Mouse (Mus musculus): ENCODE results near the gene Tnpo1. TPM values are rescaled to one million over a fixed set of nuclear protein-coding genes. Genes with fewer than 3 reads are reported as not detected.
"Not testable (repeated sequence)": the region's sequence is repeated elsewhere in the genome, so short reads cannot be mapped to it uniquely, and the experiment has no call there.

Tnpo1 gene
- polyA plus RNA-seq, 1 experiment from 2014 or later = 79.7 TPM

DNA sequence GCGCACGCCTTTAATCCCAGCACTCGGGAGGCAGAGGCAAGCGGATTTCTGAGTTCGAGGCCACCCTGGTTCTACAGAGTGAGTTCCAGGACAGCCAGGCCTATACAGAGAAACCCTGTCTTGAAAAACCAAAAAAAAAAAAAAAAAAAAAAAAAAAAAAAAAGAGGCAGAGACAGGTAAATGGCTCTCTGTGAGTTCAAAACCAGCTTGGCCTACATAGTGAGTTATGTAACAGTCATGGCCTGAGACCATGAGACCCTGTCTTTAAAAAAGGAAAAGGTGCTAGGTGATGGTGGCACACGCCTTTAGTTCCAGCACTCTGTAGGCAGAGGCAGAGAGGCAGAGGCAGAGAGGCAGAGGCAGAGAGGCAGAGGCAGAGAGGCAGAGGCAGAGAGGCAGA, 97.2 kb downstream of the Tnpo1 start:
- not testable (repeated sequence) for H3K4me3 ChIP-seq; H3K9me3 ChIP-seq; H3K36me3 ChIP-seq (replicated peaks); H3K4me1 ChIP-seq; H3K27me3 ChIP-seq (replicated peaks; ENCODE audit: low read depth, poor library complexity, severe bottlenecking); H3K27ac ChIP-seq (replicated peaks); DNase-seq (ENCODE audit: low spot score)
- WGBS = 93% methylated on average over 6 of the region's 6 CpGs

DNA sequence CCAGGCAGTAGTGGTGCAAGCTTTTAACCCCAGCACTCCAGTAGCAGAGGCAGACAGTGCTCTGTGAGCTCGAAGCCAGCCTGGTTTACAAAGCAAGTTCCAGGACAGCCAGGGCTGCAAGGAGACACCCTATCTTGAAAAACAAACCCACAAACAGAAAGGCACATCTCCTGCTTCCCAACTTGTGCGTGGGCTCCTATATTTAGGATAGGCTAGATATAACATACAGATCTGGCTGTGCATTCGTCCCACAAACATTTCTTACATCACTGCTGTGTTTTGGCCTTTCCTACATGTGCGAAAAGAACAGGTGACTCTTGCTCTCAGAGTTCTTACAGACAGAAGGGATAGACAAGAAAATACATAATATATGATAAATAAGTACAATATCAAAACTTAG, 100.6 kb downstream of the Tnpo1 start:
- Histone ChIP-seq H3K27ac (replicated peaks) (no peak overlapping the region), H3K27me3 (replicated peaks; ENCODE audit: low read depth, poor library complexity, severe bottlenecking) (no peaks in the 10 kb centered on the region), H3K4me3 (no peak overlapping the region), H3K9me3 (no peaks in the 10 kb centered on the region), H3K36me3 (replicated peaks) (no peaks in the 10 kb centered on the region), H3K4me1 (no peaks in the 10 kb centered on the region)
- DNase-seq (ENCODE audit: low spot score) = no peak
- WGBS = 89% methylated on average over 4 of the region's 4 CpGs

DNA sequence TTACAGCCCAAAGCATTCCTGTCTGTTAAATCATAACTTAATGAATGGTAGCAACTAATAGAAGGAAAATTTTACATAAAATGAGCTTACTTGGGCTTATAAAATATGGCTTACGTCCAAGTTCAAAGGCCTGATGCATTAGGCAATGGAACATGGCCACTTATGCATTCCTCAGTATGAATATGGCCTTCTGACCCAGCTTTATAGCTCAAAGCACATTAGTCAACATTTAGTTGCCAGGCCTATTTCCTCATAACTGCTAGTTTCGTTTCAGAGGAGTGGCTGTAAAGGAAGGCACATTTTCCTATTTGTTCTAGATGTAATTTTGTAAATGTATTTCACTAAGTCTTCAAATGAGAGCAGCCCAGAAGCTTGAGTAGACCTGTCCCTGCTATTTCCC, 107.1 kb downstream of the Tnpo1 start:
- H3K4me3 ChIP-seq = no peak overlapping the region
- WGBS = 80% methylated on average over 2 of the region's 2 CpGs

DNA sequence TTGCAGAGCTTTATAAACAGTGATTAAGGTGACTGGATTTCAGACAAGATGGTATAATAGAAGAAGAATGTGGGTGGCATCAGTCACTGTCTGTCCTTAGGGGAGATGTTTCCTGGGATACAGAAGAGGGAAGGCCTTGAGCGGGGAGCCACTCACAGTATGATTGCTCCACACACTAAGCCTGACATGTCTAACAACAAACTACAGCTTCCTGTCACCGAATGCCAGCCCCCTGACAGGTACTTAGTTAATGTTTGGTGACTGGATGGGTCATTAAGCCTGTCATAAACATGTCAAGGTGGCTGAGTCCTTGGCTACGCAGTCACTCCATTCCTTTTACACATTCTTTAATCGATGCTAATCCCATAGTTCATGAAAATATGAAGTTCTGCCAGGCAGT, 108.0 kb downstream of the Tnpo1 start:
- H3K27ac ChIP-seq (replicated peaks) = no peak overlapping the region
- H3K36me3 ChIP-seq (replicated peaks) = no peaks in the 10 kb centered on the region
- no peaks in the 10 kb centered on the region for H3K9me3 ChIP-seq
- H3K27me3 ChIP-seq (replicated peaks; ENCODE audit: low read depth, poor library complexity, severe bottlenecking) = no peaks in the 10 kb centered on the region
- peaks cover 23% of the 10 kb centered on the region; the same call in 1 of the 2 replicates for H3K4me1 ChIP-seq
- DNase-seq (ENCODE audit: low spot score) = no peak
- WGBS = 69% methylated on average over 4 of the region's 4 CpGs
- H3K4me3 ChIP-seq = no peak overlapping the region

More for the DNA sequence above, 107.1 kb downstream of the Tnpo1 start:
- no peaks in the 10 kb centered on the region for H3K36me3 ChIP-seq (replicated peaks)
- DNase-seq (ENCODE audit: low spot score) = no peak
- H3K4me1 ChIP-seq = peaks cover 17% of the 10 kb centered on the region; the same call in 1 of the 2 replicates
- no peak overlapping the region for H3K27ac ChIP-seq (replicated peaks)
- no peaks in the 10 kb centered on the region for H3K9me3 ChIP-seq
- no peaks in the 10 kb centered on the region for H3K27me3 ChIP-seq (replicated peaks; ENCODE audit: low read depth, poor library complexity, severe bottlenecking)

DNA sequence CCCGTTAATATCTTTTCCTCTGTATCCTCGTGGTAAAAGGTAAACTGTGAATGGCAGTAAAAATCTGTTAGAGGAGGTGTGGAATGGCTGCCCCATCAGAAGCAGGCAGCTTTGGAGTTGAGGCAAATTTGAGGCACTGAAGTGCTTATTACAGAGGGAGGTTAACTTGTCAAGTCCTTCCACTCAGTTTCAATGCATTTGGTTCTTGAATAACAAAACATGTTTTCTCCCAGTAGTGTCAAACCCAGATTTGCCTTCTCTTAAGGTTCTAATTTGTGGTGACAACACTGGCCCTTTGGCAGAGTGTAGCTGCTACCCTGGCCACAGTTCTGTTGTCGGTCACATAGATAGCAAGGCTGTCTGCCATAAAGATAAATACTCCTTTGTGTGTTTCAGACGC, 108.4 kb downstream of the Tnpo1 start:
- Histone ChIP-seq H3K27ac (replicated peaks) (no peak overlapping the region), H3K27me3 (replicated peaks; ENCODE audit: low read depth, poor library complexity, severe bottlenecking) (no peaks in the 10 kb centered on the region), H3K4me1 (peaks cover 25% of the 10 kb centered on the region), H3K36me3 (replicated peaks) (no peaks in the 10 kb centered on the region), H3K4me3 (no peak overlapping the region), H3K9me3 (no peaks in the 10 kb centered on the region)
- 67% methylated on average over 4 of the region's 4 CpGs for WGBS
- DNase-seq (ENCODE audit: low spot score) = no peak

DNA sequence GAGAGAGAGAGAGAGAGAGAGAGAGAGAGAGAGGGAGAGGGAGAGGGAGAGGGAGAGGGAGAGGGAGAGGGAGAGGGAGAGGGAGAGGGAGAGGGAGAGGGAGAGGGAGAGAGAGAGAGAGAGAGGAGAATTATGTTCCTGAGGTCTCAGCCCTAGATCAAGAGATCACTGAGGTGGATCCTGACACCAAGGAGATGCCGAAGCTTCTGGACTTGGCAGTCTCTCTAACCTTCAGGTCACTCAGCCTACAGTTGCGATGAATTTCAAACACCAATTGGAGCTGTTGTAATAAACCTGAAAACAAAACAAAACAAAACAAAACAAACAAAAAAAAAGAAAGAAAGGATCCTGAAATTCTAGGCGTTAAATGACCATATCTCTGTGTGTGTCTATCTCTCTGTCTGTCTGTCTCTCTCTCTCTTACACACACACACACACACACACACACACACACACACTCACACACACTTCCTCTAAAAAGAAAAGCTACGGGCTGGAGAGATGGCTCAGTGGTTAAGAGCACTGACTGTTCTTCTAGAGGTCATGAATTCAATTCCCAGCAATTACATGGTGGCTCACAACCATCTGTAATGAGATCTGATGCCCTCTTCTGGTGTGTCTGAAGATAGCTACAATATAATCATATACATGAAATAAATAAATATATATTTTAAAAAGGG, 109.1 kb downstream of the Tnpo1 start:
- not testable (repeated sequence) for H3K27me3 ChIP-seq (replicated peaks; ENCODE audit: low read depth, poor library complexity, severe bottlenecking); H3K27ac ChIP-seq (replicated peaks); DNase-seq (ENCODE audit: low spot score); H3K9me3 ChIP-seq; H3K36me3 ChIP-seq (replicated peaks); H3K4me3 ChIP-seq
- WGBS = 81% methylated on average over 4 of the region's 4 CpGs
- H3K4me1 ChIP-seq = peaks cover 28% of the 10 kb centered on the region

DNA sequence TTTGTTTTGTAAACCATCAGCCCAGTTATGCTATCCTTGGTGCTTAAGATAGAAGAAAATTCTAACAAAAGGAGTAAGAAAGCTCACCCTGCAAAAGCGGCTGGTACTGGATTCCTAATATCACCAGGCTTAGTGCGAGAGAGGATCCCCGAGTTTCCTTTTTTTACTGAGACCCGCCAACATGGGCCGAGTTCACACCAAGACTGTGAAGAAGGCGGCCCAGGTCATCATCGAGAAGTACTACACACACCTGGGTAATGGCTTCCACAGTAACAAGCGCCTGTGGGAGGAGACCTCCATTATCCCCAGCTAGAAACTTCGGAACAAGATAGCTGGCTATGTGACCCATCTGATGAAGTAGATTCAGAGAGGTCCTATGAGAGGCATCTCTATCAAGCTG, 109.6 kb downstream of the Tnpo1 start:
- H3K36me3 ChIP-seq (replicated peaks) = no peaks in the 10 kb centered on the region
- no peak overlapping the region for H3K4me3 ChIP-seq
- H3K27me3 ChIP-seq (replicated peaks; ENCODE audit: low read depth, poor library complexity, severe bottlenecking) = no peaks in the 10 kb centered on the region
- no peak for DNase-seq (ENCODE audit: low spot score)
- no peaks in the 10 kb centered on the region for H3K9me3 ChIP-seq
- no peak overlapping the region for H3K27ac ChIP-seq (replicated peaks)
- H3K4me1 ChIP-seq = peaks cover 28% of the 10 kb centered on the region
- WGBS = 89% methylated on average over 9 of the region's 9 CpGs

DNA sequence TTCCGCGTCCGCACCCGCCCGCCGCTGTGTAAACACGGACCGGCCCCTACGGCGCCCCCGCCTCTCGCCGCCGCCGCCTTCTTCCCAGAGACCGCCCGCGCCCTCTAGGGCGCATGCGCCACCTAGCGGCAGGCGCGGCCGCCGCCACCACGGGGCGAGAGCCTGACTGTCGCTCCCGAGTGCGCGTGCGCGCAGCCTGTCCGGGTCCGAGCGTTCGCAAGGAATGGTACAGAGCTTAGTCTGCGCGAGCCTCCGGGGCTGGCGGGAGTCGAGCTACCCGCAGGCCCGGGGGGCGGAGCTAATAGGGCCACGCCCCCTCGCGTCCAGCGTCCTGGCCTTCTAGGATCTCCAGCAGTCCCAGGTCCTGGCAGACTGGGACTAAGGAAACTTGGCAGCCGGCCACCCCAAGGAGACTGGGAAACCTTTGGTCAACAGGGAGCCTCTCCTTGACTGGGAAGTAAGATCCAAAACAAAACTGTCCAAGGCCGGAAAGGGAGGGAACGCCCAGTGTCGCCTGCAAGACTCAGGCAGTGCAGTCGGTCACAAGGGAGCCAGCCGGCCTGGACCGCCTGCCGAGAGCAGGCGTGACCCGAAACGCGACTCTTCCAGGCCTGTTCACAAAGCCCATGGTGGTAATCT, 110.9 kb downstream of the Tnpo1 start, which contains the start of gene Fcho2:
Gene Fcho2, minus strand, starts transcription at position 303 of the 639 bp plus-strand sequence.
- WGBS = under 1% methylated on average over 61 of the region's 61 CpGs
- DNase-seq (ENCODE audit: low spot score) = peak; percentile 100
- H3K27ac ChIP-seq (replicated peaks) = peak within 1 kb of the TSS; percentile 99

DNA sequence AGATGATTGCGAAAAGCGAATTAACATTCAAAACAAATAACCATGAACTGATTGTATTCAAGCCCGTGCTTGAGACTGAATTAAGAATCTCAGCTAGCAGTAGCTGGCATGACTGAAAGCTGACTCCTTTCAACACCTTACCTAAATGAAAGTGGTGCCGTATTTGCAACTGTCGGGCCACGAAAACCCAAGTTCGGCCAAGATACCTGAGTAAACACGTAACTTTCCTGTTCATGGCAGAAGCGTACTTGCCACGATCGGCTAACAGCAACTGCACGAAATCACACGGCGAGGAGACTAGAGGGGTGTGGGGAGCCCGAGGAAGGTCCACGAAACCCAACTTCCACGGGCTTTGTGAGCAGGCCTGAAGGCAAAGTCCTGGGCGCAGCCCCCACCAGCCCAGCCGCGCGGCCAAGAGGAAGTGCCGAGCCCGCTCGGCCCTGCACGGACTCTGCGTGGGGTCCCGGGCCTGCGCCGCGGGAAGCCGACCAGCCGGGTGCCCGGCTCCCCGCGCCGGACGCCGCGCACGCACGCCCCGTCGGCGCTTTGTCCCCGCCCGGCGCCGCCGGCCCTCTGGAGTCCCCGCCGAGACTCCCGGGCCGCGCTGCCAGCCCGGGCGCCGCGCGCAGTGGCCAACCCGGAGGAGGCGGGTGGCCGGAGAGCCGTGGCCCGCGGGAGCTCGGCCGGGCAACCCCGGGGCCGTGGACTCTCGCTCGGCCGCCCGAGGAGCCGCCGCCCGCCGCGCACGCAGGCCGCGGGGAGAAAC, 111.7 kb downstream of the Tnpo1 start:
- Histone ChIP-seq H3K36me3 (replicated peaks) (no peaks in the 10 kb centered on the region), H3K4me3 (peak overlapping the region; percentile 93), H3K27me3 (replicated peaks; ENCODE audit: low read depth, poor library complexity, severe bottlenecking) (no peaks in the 10 kb centered on the region), H3K9me3 (no peaks in the 10 kb centered on the region), H3K4me1 (peaks cover 28% of the 10 kb centered on the region), H3K27ac (replicated peaks) (peak overlapping the region; percentile 99)
- DNase-seq (ENCODE audit: low spot score) = peak; percentile 74
- under 1% methylated on average over 81 of the region's 81 CpGs for WGBS

More for the DNA sequence above, 110.9 kb downstream of the Tnpo1 start, which contains the start of gene Fcho2:
- H3K27me3 ChIP-seq (replicated peaks; ENCODE audit: low read depth, poor library complexity, severe bottlenecking) = no peaks in the 10 kb centered on the region
- no peaks in the 10 kb centered on the region for H3K9me3 ChIP-seq
- H3K4me3 ChIP-seq = peak within 1 kb of the TSS; percentile 93
- peaks cover 28% of the 10 kb centered on the region for H3K4me1 ChIP-seq
- no peaks in the 10 kb centered on the region for H3K36me3 ChIP-seq (replicated peaks)

DNA sequence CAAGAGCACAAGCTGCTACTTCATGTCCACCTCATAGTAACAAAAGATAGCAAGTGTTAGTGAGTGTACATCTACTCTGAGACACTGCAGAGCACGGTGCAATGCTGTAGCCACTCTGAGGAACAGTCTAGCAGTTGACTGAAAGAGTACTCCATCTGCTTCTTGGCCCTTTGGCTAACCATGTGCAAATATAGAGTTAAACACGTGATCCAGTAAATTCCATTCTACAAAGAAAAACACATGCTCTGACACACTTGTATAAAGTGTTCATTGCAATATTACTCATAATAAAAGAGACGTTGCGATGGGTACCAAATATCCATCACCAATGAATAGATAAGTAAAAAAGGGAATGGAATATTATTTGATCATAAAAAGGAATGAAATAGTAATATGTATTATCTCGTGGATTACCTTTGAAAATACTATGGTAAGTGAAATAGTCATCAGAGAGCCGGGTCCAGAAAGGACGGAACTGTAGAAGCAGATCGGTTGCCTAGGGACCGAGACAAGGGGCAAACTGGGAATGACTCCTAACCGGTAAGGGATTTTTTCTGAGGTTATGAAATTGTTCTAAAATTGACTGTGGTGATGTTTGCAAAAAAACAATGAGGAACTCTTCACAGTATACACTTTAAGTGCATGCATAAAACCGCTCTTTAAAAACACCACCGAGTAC, 112.4 kb downstream of the Tnpo1 start:
- DNase-seq (ENCODE audit: low spot score) = no peak
- Histone ChIP-seq H3K9me3 (no peaks in the 10 kb centered on the region), H3K27me3 (replicated peaks; ENCODE audit: low read depth, poor library complexity, severe bottlenecking) (no peaks in the 10 kb centered on the region), H3K36me3 (replicated peaks) (no peaks in the 10 kb centered on the region), H3K27ac (replicated peaks) (peak overlapping the region; percentile 99), H3K4me3 (peak overlapping the region; percentile 93), H3K4me1 (peaks cover 28% of the 10 kb centered on the region)
- WGBS = 39% methylated on average over 12 of the region's 12 CpGs

DNA sequence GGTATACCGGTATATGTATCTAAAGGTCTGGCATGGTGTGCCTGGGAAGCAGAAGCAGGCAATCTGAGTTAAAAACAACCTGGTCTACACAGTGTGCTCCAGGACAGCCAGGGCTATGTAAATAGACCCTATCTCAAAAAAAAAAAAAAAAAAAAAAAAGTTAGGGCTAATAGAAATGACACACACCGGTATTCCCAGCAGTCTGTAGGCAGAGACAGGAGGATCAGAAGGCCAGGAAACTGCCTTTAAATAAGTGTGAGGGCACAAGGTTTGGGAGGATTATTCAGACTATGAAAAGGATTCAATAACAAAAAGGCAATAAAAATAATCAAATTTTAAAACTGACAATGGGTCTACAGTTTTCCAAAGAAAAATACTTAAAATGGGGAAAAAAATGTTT, 113.0 kb downstream of the Tnpo1 start:
- Histone ChIP-seq H3K4me1 (peaks cover 27% of the 10 kb centered on the region), H3K27me3 (replicated peaks; ENCODE audit: low read depth, poor library complexity, severe bottlenecking) (no peaks in the 10 kb centered on the region), H3K4me3 (peak overlapping the region; percentile 93), H3K27ac (replicated peaks) (no peak overlapping the region), H3K9me3 (no peaks in the 10 kb centered on the region), H3K36me3 (replicated peaks) (peaks cover 2% of the 10 kb centered on the region; the same call in 1 of the 2 replicates)
- 84% methylated on average over 2 of the region's 2 CpGs for WGBS
- DNase-seq (ENCODE audit: low spot score) = no peak

DNA sequence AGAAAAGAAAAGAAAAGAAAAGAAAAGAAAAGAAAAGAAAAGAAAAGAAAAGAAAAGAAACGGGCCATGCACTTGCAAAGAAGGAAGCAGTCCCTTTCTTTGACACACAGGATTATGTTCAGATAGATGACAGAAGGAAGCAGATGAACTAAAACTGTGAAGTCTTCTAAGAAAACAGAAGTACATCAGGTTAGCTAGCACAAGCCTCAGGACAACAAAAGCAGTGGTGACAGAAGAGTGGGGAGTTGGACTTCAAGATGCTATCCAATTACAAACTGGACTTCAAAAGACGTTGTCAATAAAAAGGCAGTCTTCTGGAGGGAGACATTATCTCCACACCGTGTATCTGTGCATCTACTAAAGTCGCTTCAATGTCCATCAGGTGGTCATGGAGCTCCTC, 113.9 kb downstream of the Tnpo1 start:
- no peaks in the 10 kb centered on the region for H3K9me3 ChIP-seq
- H3K27me3 ChIP-seq (replicated peaks; ENCODE audit: low read depth, poor library complexity, severe bottlenecking) = no peaks in the 10 kb centered on the region
- 73% methylated on average over 4 of the region's 4 CpGs for WGBS

More for the DNA sequence above, 113.9 kb downstream of the Tnpo1 start:
- Histone ChIP-seq H3K4me3 (no peak overlapping the region), H3K36me3 (replicated peaks) (peaks cover 4% of the 10 kb centered on the region; the same call in 1 of the 2 replicates), H3K27ac (replicated peaks) (no peak overlapping the region), H3K4me1 (peaks cover 23% of the 10 kb centered on the region)
- no peak for DNase-seq (ENCODE audit: low spot score)
